Mouse (Mus musculus) heart, postnatal 14 days (tissue): ENCODE measurements around the gene Gm4307. TPM values are rescaled to one million over a fixed set of nuclear protein-coding genes. Genes with fewer than 3 reads are reported as not detected.
A peak's percentile ranks its signal among the peaks of the same experiment; 100 is the strongest.
"Not testable (repeated sequence)": the region's sequence is repeated elsewhere in the genome, so short reads cannot be mapped to it uniquely, and the experiment has no call there.

ENCODE experiments used
- DNase-seq, 2 experiments: peaks; one replicate each; pipeline ENCODE4 v3.0.0; 2021 to 2022
- intact Hi-C: fragments of 180-260 bp; cut with DNase I; formaldehyde crosslinking; loops from one replicate; pipeline ENCODE4 v1.15.1; 2025
- long read RNA-seq, 2 experiments: library from polyadenylated mRNA; stranded (forward); transcript quantifications; one replicate each; pipeline ENCODE4 v2.0.0; 2021
- total RNA-seq, 2 experiments: library from RNA; stranded (reverse); gene quantifications; 2 replicates each; pipeline ENCODE4 v1.2.3; 2021

Gm4307 gene
- total RNA-seq, result not detected
- long read RNA-seq, experiment 1, result 0 reads
- long read RNA-seq, experiment 2, result 0 reads

- intact Hi-C loops, result not testable (repeated sequence)
Observed at GRCm38 (mm10) chr10:100361038-100361437, at the start of gene Gm4307. Gene Gm4307, plus strand, starts transcription at chr10:100361338.

GRCm38 (mm10) chr10:100335376-100335775, 25.8 kb upstream of the Gm4307 start, which contains the start of gene Gm4301:
Gene Gm4301, plus strand, starts transcription at chr10:100335676.
- intact Hi-C loops, DNase-seq: not testable (repeated sequence)

More at GRCm38 (mm10) chr10:100361038-100361437, at the start of gene Gm4307:
- DNase-seq, result not testable (repeated sequence)

- DNase-seq, intact Hi-C loops: not testable (repeated sequence)
Observed at GRCm38 (mm10) chr10:100340536-100340935, 20.6 kb upstream of the Gm4307 start, which contains the start of gene Gm4302. Gene Gm4302, plus strand, starts transcription at chr10:100340836.

- DNase-seq, intact Hi-C loops: not testable (repeated sequence)
Observed at GRCm38 (mm10) chr10:100345672-100346071, 15.5 kb upstream of the Gm4307 start, which contains the start of gene Gm4303. Gene Gm4303, plus strand, starts transcription at chr10:100345972.

- intact Hi-C loops, DNase-seq: not testable (repeated sequence)
Observed at GRCm38 (mm10) chr10:100350793-100351192, 10.3 kb upstream of the Gm4307 start, which contains the start of gene Gm4305. Gene Gm4305, plus strand, starts transcription at chr10:100351093.

- intact Hi-C loops, result not testable (repeated sequence)
- DNase-seq, result peak; percentile 2 to 9
Observed at GRCm38 (mm10) chr10:100356841-100357240, 4.3 kb upstream of the Gm4307 start.

GRCm38 (mm10) chr10:100382460-100382859, 21.3 kb downstream of the Gm4307 start, which contains the start of gene Gm4312:
Gene Gm4312, minus strand, starts transcription at chr10:100382560.
- intact Hi-C loops, DNase-seq: not testable (repeated sequence)

GRCm38 (mm10) chr10:100402301-100402700, 41.2 kb downstream of the Gm4307 start:
- DNase-seq, intact Hi-C loops: not testable (repeated sequence)

Other genes with a start within 250 kb of the Gm4307 start
- gene Gm4301, start 25.7 kb upstream of the Gm4307 start, total RNA-seq, result not detected
- not detected for gene Gm4302, start 20.5 kb upstream of the Gm4307 start, total RNA-seq
- gene Gm4303, start 15.4 kb upstream of the Gm4307 start, total RNA-seq, result not detected
- not detected for gene Gm4305, start 10.2 kb upstream of the Gm4307 start, total RNA-seq
- gene Gm4312, start 21.2 kb downstream of the Gm4307 start, total RNA-seq, result not detected
- gene Tmtc3, start 126.0 kb downstream of the Gm4307 start, total RNA-seq, result 10 to 100 TPM; 13.8 to 17.6 TPM
- 1 to 10 TPM; 3.3 to 3.7 TPM for gene Cep290, start 126.2 kb downstream of the Gm4307 start, total RNA-seq
- gene 4930430F08Rik, start 229.1 kb downstream of the Gm4307 start, total RNA-seq, result 1 to 10 TPM; 4.6 to 5.1 TPM
- not detected for gene 1700017N19Rik, start 229.1 kb downstream of the Gm4307 start, total RNA-seq